Mouse (Mus musculus) hindlimb bud, embryonic 11.5 days (tissue): ENCODE measurements around the gene Hemgn.

ENCODE experiments used
- DNase-seq: peaks from one replicate; pipeline ENCODE4 v3.0.0-alpha.2; 2012; ENCODE audit warnings: low read depth, low spot score; ENCODE audit errors: extremely low spot score

Hemgn gene

GRCm38 (mm10) chr4:46417491-46417890 is 4.2 kb upstream of the Hemgn start:
- no peak for DNase-seq

GRCm38 (mm10) chr4:46412113-46412512 is 1.2 kb downstream of the Hemgn start:
- DNase-seq: no peak

- DNase-seq: no peak
Observed at GRCm38 (mm10) chr4:46411489-46411888, 1.8 kb downstream of the Hemgn start.

GRCm38 (mm10) chr4:46410677-46411076 is 2.6 kb downstream of the Hemgn start:
- DNase-seq: no peak

GRCm38 (mm10) chr4:46406966-46407703 is 6.2 kb downstream of the Hemgn start:
- DNase-seq: no peak

GRCm38 (mm10) chr4:46404042-46404795 is 9.1 kb downstream of the Hemgn start:
- DNase-seq: no peak

- no peak for DNase-seq
Observed at GRCm38 (mm10) chr4:46398839-46399238, 14.5 kb downstream of the Hemgn start.

- no peak for DNase-seq
Observed at GRCm38 (mm10) chr4:46395736-46396135, 17.6 kb downstream of the Hemgn start.

GRCm38 (mm10) chr4:46394388-46394787 is 18.9 kb downstream of the Hemgn start:
- no peak for DNase-seq

- DNase-seq: peak; percentile 93
Observed at GRCm38 (mm10) chr4:46390390-46390970, 22.8 kb downstream of the Hemgn start.

GRCm38 (mm10) chr4:46389612-46390341 is 23.5 kb downstream of the Hemgn start:
- DNase-seq: peak; percentile 42

GRCm38 (mm10) chr4:46389013-46389611 is 24.2 kb downstream of the Hemgn start, which contains the start of gene Trmo:
TSS of gene Trmo (minus strand) at chr4:46389437.
- DNase-seq: peak; percentile 98

GRCm38 (mm10) chr4:46388556-46388955 is 24.8 kb downstream of the Hemgn start:
- DNase-seq: no peak

GRCm38 (mm10) chr4:46374869-46375368 is 38.4 kb downstream of the Hemgn start:
- DNase-seq: peak; percentile 72

- no peak for DNase-seq
Observed at GRCm38 (mm10) chr4:46374455-46374854, 38.9 kb downstream of the Hemgn start.

GRCm38 (mm10) chr4:46371030-46371429 is 42.3 kb downstream of the Hemgn start:
- no peak for DNase-seq

- no peak for DNase-seq
Observed at GRCm38 (mm10) chr4:46370406-46370805, 42.9 kb downstream of the Hemgn start.

GRCm38 (mm10) chr4:46369070-46369469 is 44.2 kb downstream of the Hemgn start:
- no peak for DNase-seq

- DNase-seq: no peak
Observed at GRCm38 (mm10) chr4:46367487-46367959, 45.8 kb downstream of the Hemgn start.

GRCm38 (mm10) chr4:46364360-46364759 is 48.9 kb downstream of the Hemgn start:
- DNase-seq: no peak
